ENCODE assay signal across 9 mouse cellular contexts in genomic region chr15:78845321-78845720, GRCm38 (mm10). TPM values are rescaled to one million over a fixed set of nuclear protein-coding genes. Genes with fewer than 3 reads are reported as not detected.
A peak's percentile ranks its signal among the peaks of the same experiment; 100 is the strongest.
DNase-seq lines count a peak whose midpoint lies in the region; ATAC-seq and TF ChIP-seq lines count a peak whose summit lies in the region.
"Had no signal": no experiment of that assay in that cellular context is flagged by ENCODE, and none has a peak within 500 bp of the region (broad histone marks: within the 10 kb centered on the region; RNA-seq: fewer than 3 reads in every experiment).

No protein-coding gene starts in this region.

- ATAC-seq in hindbrain, embryonic 14.5 days (ENCODE audit: low FRiP score) = no peak
- ATAC-seq in lung, embryonic 14.5 days (ENCODE audit: insufficient read depth) = no peak

- no peak overlapping the region for H3K9ac ChIP-seq in hindbrain, embryonic 14.5 days
- peak overlapping the region; percentile 50 for H3K9ac ChIP-seq in lung, embryonic 14.5 days

- peak overlapping the region; percentile 50 for H3K4me2 ChIP-seq in hindbrain, embryonic 14.5 days (replicated peaks)
- peak overlapping the region; percentile 75 for H3K4me2 ChIP-seq in lung, embryonic 14.5 days

- H3K9me3 ChIP-seq in hindbrain, embryonic 14.5 days (ENCODE audit: control insufficient read depth, low read length) = no peaks in the 10 kb centered on the region
- H3K9me3 ChIP-seq in lung, embryonic 14.5 days (ENCODE audit: low read depth, low read length) = no peaks in the 10 kb centered on the region

- H3K36me3 ChIP-seq in hindbrain, embryonic 14.5 days (replicated peaks; ENCODE audit: control insufficient read depth, insufficient read depth) = no peaks in the 10 kb centered on the region
- H3K36me3 ChIP-seq in lung, embryonic 14.5 days (ENCODE audit: insufficient read depth) = peaks cover 49% of the 10 kb centered on the region

- no peak overlapping the region for H3K27ac ChIP-seq in hindbrain, embryonic 14.5 days
- H3K27ac ChIP-seq in lung, embryonic 14.5 days (ENCODE audit: low read depth) = peak overlapping the region; percentile 98

- peaks cover 16% of the 10 kb centered on the region; the same call in 1 of the 2 replicates for H3K4me1 ChIP-seq in hindbrain, embryonic 14.5 days (replicated peaks; ENCODE audit: control insufficient read depth, insufficient read depth, low read length)
- peaks cover 28% of the 10 kb centered on the region for H3K4me1 ChIP-seq in lung, embryonic 14.5 days (ENCODE audit: insufficient read depth)

- WGBS in hindbrain, embryonic 14.5 days = 59% methylated on average over 11 of the region's 11 CpGs
- WGBS in lung, embryonic 14.5 days = 37% methylated on average over 11 of the region's 11 CpGs

- TF ChIP-seq CTCF in lung, embryonic 14.5 days (IDR thresholded peaks at IDR 0.05; ENCODE audit: low read depth) = no peak

- peaks cover 31% of the 10 kb centered on the region for H3K27me3 ChIP-seq in hindbrain, embryonic 14.5 days (ENCODE audit: control insufficient read depth, insufficient read depth, low read length)
- H3K27me3 ChIP-seq in lung, embryonic 14.5 days (ENCODE audit: insufficient read depth, low read length) = no peaks in the 10 kb centered on the region

- peak; percentile 71 to 83 for DNase-seq in adrenal gland, adult (ENCODE audit: inconsistent age in 2 of 2, low spot score in 1 of 2)
- DNase-seq in adrenal gland, adult 8-10 months = no peak
- DNase-seq in adrenal gland, postnatal 14 days = peak; percentile 56
- DNase-seq in hindbrain, embryonic 14.5 days (ENCODE audit: low spot score) = no peak
- peak; percentile 55 for DNase-seq in lung, embryonic 14.5 days
- DNase-seq in ovary, postnatal 36 days (ENCODE audit: low spot score) = no peak
- no peak for DNase-seq in right cerebral cortex, postnatal 36 days (ENCODE audit: low spot score in 2 of 2)
- no peak for DNase-seq in spleen, postnatal 36 days (ENCODE audit: low spot score in 2 of 2)

- H3K4me3 ChIP-seq in hindbrain, embryonic 14.5 days (replicated peaks; ENCODE audit: low read length) = no peak overlapping the region
- peak overlapping the region; percentile 67 for H3K4me3 ChIP-seq in lung, embryonic 14.5 days (ENCODE audit: low read depth, low read length)

RNA-seq across cellular contexts. Expression of gene Cdc42ep1, which starts 2.9 kb away (rescaled TPM):
- 10 to 100 TPM; 41.2 to 85.0 (median 65.8) TPM for total RNA-seq in adrenal gland, adult 8-10 months (2022)
- total RNA-seq in adrenal gland, postnatal 14 days (2021) = 44.5 and 45.1 TPM in 2 replicates
- 10.7 and 11.2 TPM in 2 replicates for polyA plus RNA-seq in hindbrain, embryonic 14.5 days (2014; fragmentation: Nextera tagmentation; extraction: Ambion mirVana)
- 93.2 and 101 TPM in 2 replicates for polyA plus RNA-seq in lung, embryonic 14.5 days (2014; fragmentation: Nextera tagmentation; extraction: Ambion mirVana)

RNA-seq across cellular contexts. Expression of gene Lgals2, which starts 10.0 kb away (rescaled TPM):
- total RNA-seq in adrenal gland, adult 8-10 months (2022) = not detected
- 0.85 TPM in 1 of 2 replicates, not detected in the other for total RNA-seq in adrenal gland, postnatal 14 days (2021)
- not detected in 2 replicates for polyA plus RNA-seq in hindbrain, embryonic 14.5 days (2014; fragmentation: Nextera tagmentation; extraction: Ambion mirVana)
- polyA plus RNA-seq in lung, embryonic 14.5 days (2014; fragmentation: Nextera tagmentation; extraction: Ambion mirVana) = 0.34 TPM in 1 of 2 replicates, not detected in the other

RNA-seq across cellular contexts. Expression of gene Gga1, which starts 31.7 kb away (rescaled TPM):
- 10 to 100 TPM; 57.9 to 79.2 (median 66.5) TPM for total RNA-seq in adrenal gland, adult 8-10 months (2022)
- 51.7 and 52.0 TPM in 2 replicates for total RNA-seq in adrenal gland, postnatal 14 days (2021)
- 40.1 and 43.0 TPM in 2 replicates for polyA plus RNA-seq in hindbrain, embryonic 14.5 days (2014; fragmentation: Nextera tagmentation; extraction: Ambion mirVana)
- polyA plus RNA-seq in lung, embryonic 14.5 days (2014; fragmentation: Nextera tagmentation; extraction: Ambion mirVana) = 50.9 and 57.0 TPM in 2 replicates

RNA-seq across cellular contexts. Expression of gene Card10, which starts 42.5 kb away (rescaled TPM):
- 10 to 100 TPM in 1 of 4 experiments, 1 to 10 TPM in 3; 6.6 to 10.0 (median 8.1) TPM for total RNA-seq in adrenal gland, adult 8-10 months (2022)
- 10.6 and 12.7 TPM in 2 replicates for total RNA-seq in adrenal gland, postnatal 14 days (2021)
- polyA plus RNA-seq in hindbrain, embryonic 14.5 days (2014; fragmentation: Nextera tagmentation; extraction: Ambion mirVana) = 2.5 and 2.6 TPM in 2 replicates
- polyA plus RNA-seq in lung, embryonic 14.5 days (2014; fragmentation: Nextera tagmentation; extraction: Ambion mirVana) = 7.8 and 8.5 TPM in 2 replicates

RNA-seq across cellular contexts. Expression of gene Gm49510, which starts 54.1 kb away (rescaled TPM):
- total RNA-seq in adrenal gland, adult 8-10 months (2022) = under 1 TPM in 1 of 4 experiments, not detected in 3; 0.45 TPM
- not detected in 2 replicates for total RNA-seq in adrenal gland, postnatal 14 days (2021)
- polyA plus RNA-seq in hindbrain, embryonic 14.5 days (2014; fragmentation: Nextera tagmentation; extraction: Ambion mirVana) = 0.16 TPM in 1 of 2 replicates, not detected in the other
- 0.18 and 0.70 TPM in 2 replicates for polyA plus RNA-seq in lung, embryonic 14.5 days (2014; fragmentation: Nextera tagmentation; extraction: Ambion mirVana)
- polyA plus RNA-seq: testis, adult 2 months had no signal

Comparison
In these comparisons a context has a peak if more than half of its experiments do, and no peak if none do; other contexts are left out.
1. DNase-seq: peak in adrenal gland, adult (2 of 2), adrenal gland, postnatal 14 days (single experiment) and lung, embryonic 14.5 days (single experiment); none in adrenal gland, adult 8-10 months (single experiment), hindbrain, embryonic 14.5 days (single experiment), ovary, postnatal 36 days (single experiment), right cerebral cortex, postnatal 36 days (0 of 2) and spleen, postnatal 36 days (0 of 2).